Mouse (Mus musculus) stomach, postnatal 0 days (tissue): ENCODE data around the gene Hoxc6.

Experiments
- CTCF ChIP-seq: IDR thresholded peaks from 2 replicates; pipeline ENCODE4 v1.5.1; 2016; ENCODE audit warnings: antibody characterized with exemption, low read depth, mild to moderate bottlenecking, moderate library complexity
- EP300 ChIP-seq: optimal IDR thresholded peaks from 2 replicates; pipeline ENCODE3; 2016; ENCODE audit warnings: antibody characterized with exemption

DNA sequence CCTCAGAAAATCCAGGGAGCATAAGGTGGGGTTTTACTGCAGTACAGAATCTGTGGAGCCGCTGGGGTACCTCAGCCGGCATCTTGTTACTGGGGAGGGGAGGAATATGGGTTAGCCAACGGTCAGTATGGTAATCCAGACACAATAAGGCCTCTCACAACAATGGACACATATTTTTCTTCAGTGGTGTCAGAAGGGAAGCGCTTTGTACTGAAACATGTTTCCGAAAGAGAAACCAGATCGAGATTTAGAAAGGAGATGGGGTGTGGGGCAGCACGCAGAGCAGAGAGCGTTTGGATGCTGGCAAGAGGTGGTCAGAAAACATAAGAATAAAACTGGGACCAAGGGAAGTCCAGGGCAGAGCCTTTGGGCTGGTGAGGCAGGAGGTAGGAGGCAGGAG, 32.1 kb downstream of the Hoxc6 start:
- TF ChIP-seq CTCF (no peak), EP300 (no peak)
